22 mouse cellular contexts compared by ENCODE assay signal in the genomic region with DNA sequence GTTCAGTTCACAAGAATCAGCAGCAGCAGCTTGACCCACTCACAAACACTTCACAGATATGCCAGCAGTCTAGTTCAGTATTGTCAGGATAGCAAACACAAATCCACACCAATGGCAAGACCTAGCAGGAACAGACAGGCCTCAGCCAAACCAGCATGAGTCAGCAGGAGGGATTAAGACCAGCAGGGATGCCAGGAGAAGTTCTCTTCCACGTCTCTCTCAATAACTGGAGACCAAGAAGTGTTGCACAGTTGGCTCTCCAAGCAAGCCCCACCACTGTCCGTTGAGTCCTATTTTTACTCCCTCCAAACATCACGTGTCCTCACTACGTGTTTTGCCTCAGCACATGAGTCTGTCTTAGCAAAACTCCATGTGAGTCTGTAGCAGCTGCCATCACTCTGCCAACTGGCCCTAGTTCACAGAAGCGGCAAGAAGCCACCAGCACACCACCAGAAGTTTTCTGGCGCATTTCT. TPM values are rescaled to one million over a fixed set of nuclear protein-coding genes. Genes with fewer than 3 reads are reported as not detected.
DNase-seq lines count a peak whose midpoint lies in the region; ATAC-seq and TF ChIP-seq lines count a peak whose summit lies in the region.
"Had no signal": no experiment of that assay in that cellular context is flagged by ENCODE, and none has a peak within 500 bp of the region (broad histone marks: within the 10 kb centered on the region; RNA-seq: fewer than 3 reads in every experiment).

No protein-coding gene starts in this region.

- peaks cover 17% of the 10 kb centered on the region; the same call in 1 of the 2 replicates for H3K4me1 ChIP-seq in lung, embryonic 16.5 days (replicated peaks; ENCODE audit: control insufficient read depth, insufficient read depth, low read length)

- H3K27me3 ChIP-seq in C2C12 (ENCODE audit: control insufficient read depth, insufficient read depth, insufficient read length): no peaks in the 10 kb centered on the region
- H3K27me3 ChIP-seq in lung, embryonic 16.5 days (ENCODE audit: control insufficient read depth, insufficient read depth, low read depth, low read length): no peaks in the 10 kb centered on the region
- H3K27me3 ChIP-seq in myocyte (ENCODE audit: control insufficient read depth, insufficient read depth, insufficient read length): no peaks in the 10 kb centered on the region
- H3K27me3 ChIP-seq: heart, embryonic 13.5 days; lung, embryonic 15.5 days had no signal

- no peak overlapping the region for H3K4me3 ChIP-seq in C2C12 (ENCODE audit: insufficient read depth, poor library complexity, severe bottlenecking)
- H3K4me3 ChIP-seq in lung, embryonic 16.5 days (ENCODE audit: low read length): no peak overlapping the region
- H3K4me3 ChIP-seq in myocyte: no peak overlapping the region
- H3K4me3 ChIP-seq: embryonic facial prominence, embryonic 10.5 days; forebrain, embryonic 12.5 days; heart, embryonic 13.5 days; lung, embryonic 15.5 days had no signal

- DNase-seq in heart, postnatal 25 days (ENCODE audit: low spot score): peak; percentile 40
- DNase-seq in heart, postnatal 10 days: no peak
- no peak for DNase-seq in adrenal gland, postnatal 25 days
- DNase-seq in kidney, postnatal 4 days: no peak
- DNase-seq: cerebellum, adult 18-20 months; gastrocnemius, postnatal 10 days; kidney, adult 2 months; kidney, postnatal 14 days; retina, postnatal 1 day; thymus, adult 2 months had no signal

- H3K36me3 ChIP-seq in C2C12 (ENCODE audit: control insufficient read depth, insufficient read depth) (no peaks in the 10 kb centered on the region), myocyte (ENCODE audit: control insufficient read depth, insufficient read depth) (no peaks in the 10 kb centered on the region)
- no peaks in the 10 kb centered on the region for H3K36me3 ChIP-seq in lung, embryonic 16.5 days (ENCODE audit: control insufficient read depth, insufficient read depth, low read length)
- H3K36me3 ChIP-seq: embryonic facial prominence, embryonic 10.5 days; forebrain, embryonic 12.5 days; heart, embryonic 13.5 days; lung, embryonic 15.5 days had no signal

- H3K9me3 ChIP-seq in lung, embryonic 16.5 days (ENCODE audit: control insufficient read depth, low read length): peaks cover 5% of the 10 kb centered on the region
- H3K9me3 ChIP-seq: embryonic facial prominence, embryonic 10.5 days; lung, embryonic 15.5 days had no signal

- no peak overlapping the region for H3K4me2 ChIP-seq in lung, embryonic 16.5 days (ENCODE audit: low read depth, low read length)
- H3K4me2 ChIP-seq in myocyte (ENCODE audit: low read depth): peak overlapping the region; percentile 12
- H3K4me2 ChIP-seq: forebrain, embryonic 12.5 days; heart, embryonic 13.5 days; liver, embryonic 11.5 days; lung, embryonic 15.5 days had no signal

- H3K79me3 ChIP-seq in C2C12 (ENCODE audit: low read depth): no peaks in the 10 kb centered on the region

- ATAC-seq in lung, embryonic 16.5 days (ENCODE audit: low read depth): peak; percentile 21; the same call in 1 of the 2 replicates

- TF ChIP-seq CTCF in C2C12 (IDR thresholded peaks at IDR 0.05; ENCODE audit: control insufficient read depth, insufficient read depth, insufficient read length): no peak

- no peak for TF ChIP-seq POLR2A in myocyte (IDR thresholded peaks at IDR 0.05; ENCODE audit: insufficient read length, low read depth)

- H3ac ChIP-seq in C2C12 (ENCODE audit: control insufficient read depth, insufficient read length, low read depth): no peak overlapping the region
- H3ac ChIP-seq in myocyte (ENCODE audit: control insufficient read depth, insufficient read length): no peak overlapping the region

- WGBS in lung, embryonic 16.5 days: 70% methylated on average over 6 of the region's 6 CpGs

- no peak overlapping the region for H3K9ac ChIP-seq in lung, embryonic 16.5 days (ENCODE audit: low read length)
- H3K9ac ChIP-seq: forebrain, embryonic 12.5 days; heart, embryonic 13.5 days; lung, embryonic 15.5 days had no signal

- H3K27ac ChIP-seq in lung, embryonic 16.5 days (ENCODE audit: low read length): no peak overlapping the region
- H3K27ac ChIP-seq: embryonic facial prominence, embryonic 10.5 days; forebrain, embryonic 12.5 days; heart, embryonic 13.5 days; lung, embryonic 15.5 days had no signal

- H3K79me2 ChIP-seq in C2C12 (ENCODE audit: control insufficient read depth, insufficient read depth) (no peaks in the 10 kb centered on the region), myocyte (ENCODE audit: control insufficient read depth, insufficient read depth) (no peaks in the 10 kb centered on the region)

- intact Hi-C loops in heart, postnatal 25 days (cut with DNase I): no loop called here
- intact Hi-C loops in heart, postnatal 10 days (cut with DNase I): no loop called here

TF ChIP-seq in C2C12, 6 proteins besides CTCF, POLR2A, EP300 and RAD21:
- TF ChIP-seq MAX (IDR thresholded peaks at IDR 0.05): no peak
- TF ChIP-seq USF1 (IDR thresholded peaks at IDR 0.05; ENCODE audit: low read depth): peak; percentile 57

TF ChIP-seq in myocyte, 11 proteins besides CTCF, POLR2A, EP300 and RAD21:
- TF ChIP-seq MAX (IDR thresholded peaks at IDR 0.05; ENCODE audit: low read depth) (no peak), USF1 (IDR thresholded peaks at IDR 0.05; ENCODE audit: low read depth) (peak; percentile 72), SRF (IDR thresholded peaks at IDR 0.05; ENCODE audit: control insufficient read depth, insufficient read length, low read depth) (no peak), REST (IDR thresholded peaks at IDR 0.05; ENCODE audit: insufficient read depth, insufficient read length) (no peak), TCF3 (IDR thresholded peaks at IDR 0.05; ENCODE audit: insufficient read length, low read depth) (no peak), MYOD1 (IDR thresholded peaks at IDR 0.05; ENCODE audit: control insufficient read depth in 1 of 3, insufficient read length in 2 of 3, low read depth in 2 of 3) (peak in 2 of 3 experiments; percentile 51 to 55), MYOG (IDR thresholded peaks at IDR 0.05; ENCODE audit: control insufficient read depth in 1 of 3, insufficient read depth in 1 of 3, insufficient read length in 2 of 3, low read depth in 2 of 3) (peak in 2 of 3 experiments; percentile 64 to 73), E2F4 (IDR thresholded peaks at IDR 0.05; ENCODE audit: insufficient read depth) (no peak), TCF12 (IDR thresholded peaks at IDR 0.05; ENCODE audit: insufficient read depth, poor library complexity, severe bottlenecking) (no peak), CEBPB (IDR thresholded peaks at IDR 0.05; ENCODE audit: insufficient read depth, poor library complexity, severe bottlenecking) (no peak), POLR2AphosphoS2 (IDR thresholded peaks at IDR 0.05; ENCODE audit: insufficient read length, low read depth) (no peak)
TF ChIP-seq in myocyte: peak in this region for 3.

RNA-seq across cellular contexts. Expression of gene Sh3pxd2b, which starts 11.1 kb away (rescaled TPM):
- 1 to 10 TPM; 5.8 to 7.7 TPM for total RNA-seq in heart, postnatal 25 days (2021)
- 10 to 100 TPM; 27.6 to 29.6 TPM for total RNA-seq in heart, postnatal 10 days (2021)
- polyA plus RNA-seq in C2C12 (2012; fragmentation: generic; extraction: Trizol) (21.7 TPM), myocyte (2012; fragmentation: generic; extraction: Trizol) (22.3 TPM)
- 23.4 and 23.6 TPM in 2 replicates for polyA plus RNA-seq in lung, embryonic 16.5 days (2015; fragmentation: Nextera tagmentation; extraction: Ambion mirVana)
- total RNA-seq in adrenal gland, postnatal 25 days (2021): 4.6 and 5.1 TPM in 2 replicates

RNA-seq across cellular contexts. Expression of gene Hbq1a, which starts 36.6 kb away (rescaled TPM):
- 1 to 10 TPM; 1.3 to 2.0 TPM for total RNA-seq in heart, postnatal 25 days (2021)
- not detected for total RNA-seq in heart, postnatal 10 days (2021)
- polyA plus RNA-seq in C2C12 (2012; fragmentation: generic; extraction: Trizol): 0.11 TPM
- polyA plus RNA-seq in lung, embryonic 16.5 days (2015; fragmentation: Nextera tagmentation; extraction: Ambion mirVana): 0.46 and 1.1 TPM in 2 replicates
- polyA plus RNA-seq in myocyte (2012; fragmentation: generic; extraction: Trizol): 0.24 TPM
- not detected in 2 replicates for total RNA-seq in adrenal gland, postnatal 25 days (2021)
- total RNA-seq: common myeloid progenitor, adult 5-6 weeks; gastrocnemius, postnatal 10 days; hematopoietic stem cell, adult 5-6 weeks had no signal
- polyA plus RNA-seq: embryonic facial prominence, embryonic 10.5 days; limb, embryonic 11.5 days; thymus, adult 2 months; urinary bladder, adult 2 months had no signal

RNA-seq across cellular contexts. Expression of gene Hba-a2, which starts 40.2 kb away (rescaled TPM):
- total RNA-seq in heart, postnatal 25 days (2021): over 10,000 TPM in 1 of 2 experiments, 1,000 to 10,000 TPM in 1; 8,713 to 18,074 TPM
- total RNA-seq in heart, postnatal 10 days (2021): 1,000 to 10,000 TPM; 3,875 to 8,514 TPM
- polyA plus RNA-seq in C2C12 (2012; fragmentation: generic; extraction: Trizol) (not detected), myocyte (2012; fragmentation: generic; extraction: Trizol) (not detected)
- polyA plus RNA-seq in lung, embryonic 16.5 days (2015; fragmentation: Nextera tagmentation; extraction: Ambion mirVana): 22,746 and 25,203 TPM in 2 replicates
- 1,730 and 2,563 TPM in 2 replicates for total RNA-seq in adrenal gland, postnatal 25 days (2021)

RNA-seq across cellular contexts. Expression of gene Hbq1b, which starts 49.7 kb away (rescaled TPM):
- total RNA-seq in heart, postnatal 25 days (2021): 1 to 10 TPM in 1 of 2 experiments, under 1 TPM in 1; 0.70 to 1.9 TPM
- total RNA-seq in heart, postnatal 10 days (2021): 1 to 10 TPM in 1 of 2 experiments, not detected in 1; 1.0 TPM
- polyA plus RNA-seq in C2C12 (2012; fragmentation: generic; extraction: Trizol): not detected
- 1.8 and 2.8 TPM in 2 replicates for polyA plus RNA-seq in lung, embryonic 16.5 days (2015; fragmentation: Nextera tagmentation; extraction: Ambion mirVana)
- polyA plus RNA-seq in myocyte (2012; fragmentation: generic; extraction: Trizol): 0.16 TPM
- 0.64 TPM in 1 of 2 replicates, not detected in the other for total RNA-seq in adrenal gland, postnatal 25 days (2021)
- total RNA-seq: common myeloid progenitor, adult 5-6 weeks; hematopoietic stem cell, adult 5-6 weeks had no signal
- polyA plus RNA-seq: urinary bladder, adult 2 months had no signal

RNA-seq across cellular contexts. Expression of gene Hba-a1, which starts 53.2 kb away (rescaled TPM):
- total RNA-seq in heart, postnatal 25 days (2021): over 10,000 TPM in 1 of 2 experiments, 1,000 to 10,000 TPM in 1; 9,129 to 20,531 TPM
- total RNA-seq in heart, postnatal 10 days (2021): 1,000 to 10,000 TPM; 4,155 to 9,193 TPM
- polyA plus RNA-seq in C2C12 (2012; fragmentation: generic; extraction: Trizol) (12.1 TPM), myocyte (2012; fragmentation: generic; extraction: Trizol) (12.3 TPM)
- 8,555 and 10,091 TPM in 2 replicates for polyA plus RNA-seq in lung, embryonic 16.5 days (2015; fragmentation: Nextera tagmentation; extraction: Ambion mirVana)
- total RNA-seq in adrenal gland, postnatal 25 days (2021): 2,198 and 2,224 TPM in 2 replicates
